23 mouse cellular contexts compared by ENCODE assay signal in the genomic region with DNA sequence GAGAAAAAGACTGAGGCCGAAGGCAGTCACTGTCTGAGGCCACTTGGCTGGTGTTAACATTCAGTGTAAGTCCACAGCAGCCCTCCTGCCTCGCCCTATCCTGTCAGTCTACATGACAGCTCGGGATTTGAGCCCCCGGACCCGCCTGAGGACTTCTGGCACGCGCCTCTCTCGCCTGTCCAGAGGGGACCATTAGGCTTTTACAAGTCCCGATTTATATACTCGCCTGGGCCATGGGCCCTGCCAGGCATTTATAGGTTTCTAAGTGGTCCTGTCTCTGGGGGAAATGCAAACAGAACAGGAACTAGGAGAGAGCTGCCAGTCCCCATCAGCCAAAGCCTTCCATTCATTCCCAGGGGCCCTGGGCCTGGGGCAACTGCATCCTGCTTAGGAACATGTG. TPM values are rescaled to one million over a fixed set of nuclear protein-coding genes. Genes with fewer than 3 reads are reported as not detected.
DNase-seq lines count a peak whose midpoint lies in the region; ATAC-seq and TF ChIP-seq lines count a peak whose summit lies in the region.
"Had no signal": no experiment of that assay in that cellular context is flagged by ENCODE, and none has a peak within 500 bp of the region (broad histone marks: within the 10 kb centered on the region; RNA-seq: fewer than 3 reads in every experiment).

No protein-coding gene starts in this region.

- H3K9ac ChIP-seq in forebrain, embryonic 16.5 days (replicated peaks; ENCODE audit: low read depth, low read length) = no peak overlapping the region
- no peak overlapping the region for H3K9ac ChIP-seq in forebrain, embryonic 11.5 days (ENCODE audit: low read length)
- H3K9ac ChIP-seq in neural tube, embryonic 14.5 days (replicated peaks; ENCODE audit: low read depth, low read length) = no peak overlapping the region
- H3K9ac ChIP-seq in limb, embryonic 12.5 days (replicated peaks) = no peak overlapping the region
- H3K9ac ChIP-seq: embryonic facial prominence, embryonic 15.5 days; stomach, embryonic 15.5 days had no signal

- TF ChIP-seq CTCF in layer of hippocampus, adult 2 months (conservative IDR thresholded peaks at IDR 0.05) = no peak

- H3K36me3 ChIP-seq in forebrain, embryonic 16.5 days (ENCODE audit: control insufficient read depth, insufficient read depth) = no peaks in the 10 kb centered on the region
- H3K36me3 ChIP-seq in forebrain, embryonic 11.5 days (ENCODE audit: control insufficient read depth, insufficient read depth, low read length) = no peaks in the 10 kb centered on the region
- no peaks in the 10 kb centered on the region for H3K36me3 ChIP-seq in neural tube, embryonic 14.5 days (ENCODE audit: control insufficient read depth, insufficient read depth, low read length)
- no peaks in the 10 kb centered on the region for H3K36me3 ChIP-seq in limb, embryonic 12.5 days
- H3K36me3 ChIP-seq: G1E; stomach, embryonic 15.5 days had no signal

- ATAC-seq in forebrain, embryonic 16.5 days = peak; percentile 49; the same call in 1 of the 2 replicates
- ATAC-seq in forebrain, embryonic 11.5 days (replicated peaks; ENCODE audit: low FRiP score) = no peak
- peak; percentile 39; the same call in 1 of the 2 replicates for ATAC-seq in neural tube, embryonic 14.5 days (ENCODE audit: low read depth)
- ATAC-seq in limb, embryonic 12.5 days (ENCODE audit: insufficient number of reproducible peaks, insufficient read depth, low FRiP score, low TSS enrichment, low read depth) = 0 out of 2 replicates have a peak, but pooled peaks have one; percentile 8
- ATAC-seq: lung, postnatal 0 days had no signal

- no peaks in the 10 kb centered on the region for H3K27me3 ChIP-seq in forebrain, embryonic 16.5 days (replicated peaks; ENCODE audit: control insufficient read depth, insufficient read depth, low read length)
- H3K27me3 ChIP-seq in forebrain, embryonic 11.5 days (ENCODE audit: control insufficient read depth, insufficient read depth, low read length) = no peaks in the 10 kb centered on the region
- no peaks in the 10 kb centered on the region for H3K27me3 ChIP-seq in neural tube, embryonic 14.5 days (ENCODE audit: control insufficient read depth, insufficient read depth, low read length)
- peaks cover 46% of the 10 kb centered on the region for H3K27me3 ChIP-seq in limb, embryonic 12.5 days
- H3K27me3 ChIP-seq: embryonic facial prominence, embryonic 15.5 days; stomach, embryonic 15.5 days had no signal

- no peaks in the 10 kb centered on the region for H3K4me1 ChIP-seq in forebrain, embryonic 16.5 days (replicated peaks; ENCODE audit: control insufficient read depth, insufficient read depth, low read length)
- no peaks in the 10 kb centered on the region for H3K4me1 ChIP-seq in forebrain, embryonic 11.5 days (replicated peaks; ENCODE audit: control insufficient read depth, insufficient read depth, low read length)
- no peaks in the 10 kb centered on the region; the same call in 1 of the 2 replicates for H3K4me1 ChIP-seq in neural tube, embryonic 14.5 days (ENCODE audit: control insufficient read depth, insufficient read depth, low read length)
- H3K4me1 ChIP-seq in limb, embryonic 12.5 days (replicated peaks) = peaks cover 61% of the 10 kb centered on the region
- H3K4me1 ChIP-seq: stomach, embryonic 15.5 days had no signal

- H3K4me2 ChIP-seq in forebrain, embryonic 16.5 days (ENCODE audit: low read length) = no peak overlapping the region
- no peak overlapping the region for H3K4me2 ChIP-seq in forebrain, embryonic 11.5 days (ENCODE audit: low read depth, low read length, severe bottlenecking)
- no peak overlapping the region for H3K4me2 ChIP-seq in neural tube, embryonic 14.5 days (ENCODE audit: low read depth, low read length)
- H3K4me2 ChIP-seq in limb, embryonic 12.5 days = no peak overlapping the region
- H3K4me2 ChIP-seq: embryonic facial prominence, embryonic 15.5 days; stomach, embryonic 15.5 days had no signal

- no peaks in the 10 kb centered on the region for H3K9me3 ChIP-seq in forebrain, embryonic 16.5 days (ENCODE audit: control insufficient read depth, low read length)
- no peaks in the 10 kb centered on the region for H3K9me3 ChIP-seq in forebrain, embryonic 11.5 days (ENCODE audit: control insufficient read depth, low read length)
- H3K9me3 ChIP-seq in neural tube, embryonic 14.5 days (ENCODE audit: control insufficient read depth, low read length) = no peaks in the 10 kb centered on the region
- H3K9me3 ChIP-seq in limb, embryonic 12.5 days = no peaks in the 10 kb centered on the region
- H3K9me3 ChIP-seq: embryonic facial prominence, embryonic 15.5 days; G1E; stomach, embryonic 15.5 days had no signal

- 67% methylated on average over 10 of the region's 10 CpGs for WGBS in forebrain, embryonic 16.5 days
- 86% methylated on average over 10 of the region's 10 CpGs for WGBS in forebrain, embryonic 11.5 days
- 39% methylated on average over 10 of the region's 10 CpGs for WGBS in neural tube, embryonic 14.5 days
- 36% methylated on average over 10 of the region's 10 CpGs for WGBS in limb, embryonic 12.5 days

- no peak for DNase-seq in forebrain, embryonic 11.5 days (ENCODE audit: low spot score)
- no peak for DNase-seq in neural tube, embryonic 10.5 days (ENCODE audit: extremely low spot score, low spot score)
- DNase-seq in retina, postnatal 1 day = no peak
- DNase-seq in layer of hippocampus, adult 2 months (ENCODE audit: low spot score in 2 of 2) = no peak
- DNase-seq in cerebellum, adult 9-11 months = no peak
- DNase-seq: cerebellum, adult 11 months; layer of hippocampus, adult 9-11 months; right cerebral cortex, postnatal 25 days; thymus, adult 18-20 months had no signal

- H3K4me3 ChIP-seq in forebrain, embryonic 16.5 days (replicated peaks; ENCODE audit: low read length) = no peak overlapping the region
- no peak overlapping the region for H3K4me3 ChIP-seq in forebrain, embryonic 11.5 days (ENCODE audit: low read depth, low read length)
- H3K4me3 ChIP-seq in neural tube, embryonic 14.5 days (ENCODE audit: low read depth, low read length) = no peak overlapping the region
- no peak overlapping the region for H3K4me3 ChIP-seq in limb, embryonic 12.5 days (replicated peaks)
- no peak overlapping the region for H3K4me3 ChIP-seq in layer of hippocampus, adult 2 months
- H3K4me3 ChIP-seq: embryonic facial prominence, embryonic 15.5 days; left cerebral cortex, adult 2 months; stomach, embryonic 15.5 days had no signal

- H3K27ac ChIP-seq in forebrain, embryonic 16.5 days (ENCODE audit: low read length) = no peak overlapping the region
- H3K27ac ChIP-seq in forebrain, embryonic 11.5 days (ENCODE audit: low read depth, low read length) = no peak overlapping the region
- H3K27ac ChIP-seq in neural tube, embryonic 14.5 days (ENCODE audit: low read depth, low read length) = no peak overlapping the region
- peak overlapping the region; percentile 57; the same call in 1 of the 2 replicates for H3K27ac ChIP-seq in limb, embryonic 12.5 days
- no peak overlapping the region for H3K27ac ChIP-seq in layer of hippocampus, adult 2 months
- H3K27ac ChIP-seq: embryonic facial prominence, embryonic 15.5 days; left cerebral cortex, adult 2 months had no signal

RNA-seq across cellular contexts. Expression of gene Dmrtb1, which starts 45.7 kb away (rescaled TPM):
- polyA plus RNA-seq in forebrain, embryonic 16.5 days (2015; fragmentation: Nextera tagmentation; extraction: Ambion mirVana) = 8.2 and 18.0 TPM in 2 replicates
- polyA plus RNA-seq in forebrain, embryonic 11.5 days (2014; fragmentation: Nextera tagmentation; extraction: Ambion mirVana) = 6.0 and 7.4 TPM in 2 replicates
- polyA plus RNA-seq in neural tube, embryonic 14.5 days (2014; fragmentation: Nextera tagmentation; extraction: Ambion mirVana) = 4.5 and 8.1 TPM in 2 replicates
- 0.25 and 0.27 TPM in 2 replicates for polyA plus RNA-seq in limb, embryonic 12.5 days (2016; fragmentation: Nextera tagmentation; extraction: Ambion mirVana)
- total RNA-seq in layer of hippocampus, adult 2 months (2021) = under 1 TPM; 0.27 to 0.49 TPM
- total RNA-seq: adrenal gland, postnatal 14 days; G1E; gastrocnemius, postnatal 14 days; heart, adult 18-20 months; heart, postnatal 36 days had no signal
- polyA plus RNA-seq: G1E; heart, embryonic 14.5 days; liver, embryonic 16.5 days had no signal
